ENCODE assay signal across 10 mouse cellular contexts in the genomic region with DNA sequence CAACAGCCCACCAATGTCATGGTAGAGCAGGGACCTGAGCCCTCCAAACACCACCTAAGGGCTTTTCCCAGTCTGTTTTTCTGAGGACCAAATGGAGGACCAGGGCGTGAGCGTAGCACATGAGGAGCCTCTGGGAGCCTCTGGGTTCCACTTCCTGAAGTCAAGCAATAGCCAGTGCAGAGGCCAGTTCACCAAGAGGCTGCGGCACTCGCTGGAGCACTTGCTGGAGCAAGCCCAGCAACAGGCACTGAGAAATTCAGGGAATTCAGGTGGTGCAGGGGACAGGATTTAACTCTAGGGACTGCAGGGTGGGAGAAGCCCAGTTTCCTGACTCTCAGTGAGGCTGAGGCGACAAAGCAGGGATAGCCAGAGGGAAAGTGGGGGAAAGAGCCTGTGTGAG. TPM values are rescaled to one million over a fixed set of nuclear protein-coding genes. Genes with fewer than 3 reads are reported as not detected.
DNase-seq lines count a peak whose midpoint lies in the region; ATAC-seq and TF ChIP-seq lines count a peak whose summit lies in the region.
"Had no signal": no experiment of that assay in that cellular context is flagged by ENCODE, and none has a peak within 500 bp of the region (broad histone marks: within the 10 kb centered on the region; RNA-seq: fewer than 3 reads in every experiment).

No protein-coding gene starts in this region.

- intact Hi-C loops in heart, postnatal 36 days (cut with DNase I) = no loop called here

- 46% methylated on average over 5 of the region's 5 CpGs for WGBS in heart, embryonic 11.5 days (ENCODE audit: insufficient replicate concordance)
- 36% methylated on average over 5 of the region's 5 CpGs for WGBS in lung, postnatal 0 days
- 67% methylated on average over 5 of the region's 5 CpGs for WGBS in intestine, embryonic 15.5 days
- WGBS in stomach, embryonic 14.5 days = 51% methylated on average over 5 of the region's 5 CpGs

- TF ChIP-seq EP300 in lung, postnatal 0 days (IDR thresholded peaks at IDR 0.05) = no peak

- peak overlapping the region; percentile 44; the same call in 1 of the 2 replicates for H3K4me2 ChIP-seq in heart, embryonic 11.5 days
- H3K4me2 ChIP-seq in lung, postnatal 0 days (replicated peaks; ENCODE audit: low read depth, low read length) = no peak overlapping the region
- no peak overlapping the region for H3K4me2 ChIP-seq in intestine, embryonic 15.5 days (replicated peaks)
- no peak overlapping the region for H3K4me2 ChIP-seq in stomach, embryonic 14.5 days (replicated peaks; ENCODE audit: low read depth, low read length)

- H3K9ac ChIP-seq in heart, embryonic 11.5 days (ENCODE audit: low read depth, low read length) = peak overlapping the region; percentile 58
- H3K9ac ChIP-seq in lung, postnatal 0 days (replicated peaks; ENCODE audit: low read depth) = no peak overlapping the region
- H3K9ac ChIP-seq in intestine, embryonic 15.5 days = no peak overlapping the region
- no peak overlapping the region for H3K9ac ChIP-seq in stomach, embryonic 14.5 days (replicated peaks; ENCODE audit: low read depth, low read length)

- peak overlapping the region; percentile 96 for H3K27ac ChIP-seq in heart, embryonic 11.5 days (ENCODE audit: low read depth, low read length)
- H3K27ac ChIP-seq in lung, postnatal 0 days (ENCODE audit: low read length) = peak overlapping the region; percentile 51
- H3K27ac ChIP-seq in intestine, embryonic 15.5 days = peak overlapping the region; percentile 75
- H3K27ac ChIP-seq in stomach, embryonic 14.5 days (ENCODE audit: low read length) = peak overlapping the region; percentile 84

- H3K4me3 ChIP-seq in heart, embryonic 11.5 days (ENCODE audit: low read depth, low read length) = no peak overlapping the region
- no peak overlapping the region for H3K4me3 ChIP-seq in lung, postnatal 0 days (ENCODE audit: low read depth, low read length)
- H3K4me3 ChIP-seq in intestine, embryonic 15.5 days (replicated peaks) = no peak overlapping the region
- no peak overlapping the region for H3K4me3 ChIP-seq in stomach, embryonic 14.5 days (ENCODE audit: low read depth, low read length)

- peaks cover 9% of the 10 kb centered on the region; the same call in 1 of the 2 replicates for H3K36me3 ChIP-seq in heart, embryonic 11.5 days (ENCODE audit: control insufficient read depth, insufficient read depth, low read length)
- H3K36me3 ChIP-seq in lung, postnatal 0 days (ENCODE audit: insufficient read depth, low read length) = peaks cover 8% of the 10 kb centered on the region; the same call in 1 of the 2 replicates
- peaks cover 9% of the 10 kb centered on the region for H3K36me3 ChIP-seq in intestine, embryonic 15.5 days
- H3K36me3 ChIP-seq in stomach, embryonic 14.5 days (ENCODE audit: control insufficient read depth, insufficient read depth, low read length) = peaks cover 22% of the 10 kb centered on the region

- no peak for ATAC-seq in heart, embryonic 11.5 days (replicated peaks; ENCODE audit: insufficient number of reproducible peaks, low FRiP score, low TSS enrichment)
- ATAC-seq in lung, postnatal 0 days = no peak
- no peak for ATAC-seq in intestine, embryonic 15.5 days
- no peak for ATAC-seq in stomach, embryonic 14.5 days (ENCODE audit: insufficient number of reproducible peaks, insufficient read depth, low FRiP score, low read depth)
- ATAC-seq in megakaryocyte progenitor cell, adult 5-6 weeks (replicated peaks; ENCODE audit: poor library complexity) = no peak
- ATAC-seq: CD4-positive, CD25-positive, alpha-beta regulatory T cell, adult 4 months had no signal

- TF ChIP-seq CTCF in lung, postnatal 0 days (IDR thresholded peaks at IDR 0.05) = no peak

- H3K27me3 ChIP-seq in heart, embryonic 11.5 days (ENCODE audit: control insufficient read depth, insufficient read depth, low read length) = no peaks in the 10 kb centered on the region
- H3K27me3 ChIP-seq in lung, postnatal 0 days (replicated peaks; ENCODE audit: insufficient read depth, low read length) = no peaks in the 10 kb centered on the region
- no peaks in the 10 kb centered on the region for H3K27me3 ChIP-seq in intestine, embryonic 15.5 days (replicated peaks)
- H3K27me3 ChIP-seq in stomach, embryonic 14.5 days (ENCODE audit: control insufficient read depth, insufficient read depth, low read length) = no peaks in the 10 kb centered on the region

- H3K9me3 ChIP-seq in heart, embryonic 11.5 days (replicated peaks; ENCODE audit: control insufficient read depth, low read length) = no peaks in the 10 kb centered on the region
- no peaks in the 10 kb centered on the region for H3K9me3 ChIP-seq in lung, postnatal 0 days (ENCODE audit: low read length)
- H3K9me3 ChIP-seq in intestine, embryonic 15.5 days = no peaks in the 10 kb centered on the region
- no peaks in the 10 kb centered on the region for H3K9me3 ChIP-seq in stomach, embryonic 14.5 days (ENCODE audit: control insufficient read depth, low read depth, low read length)

- DNase-seq in heart, postnatal 36 days = no peak
- peak; percentile 25 for DNase-seq in lung, postnatal 0 days (ENCODE audit: low spot score)
- DNase-seq in lung, postnatal 4 days = no peak
- no peak for DNase-seq in layer of hippocampus, adult 11-12 months (ENCODE audit: low spot score)
- DNase-seq: lung, adult 2 months had no signal

- peaks cover 60% of the 10 kb centered on the region for H3K4me1 ChIP-seq in heart, embryonic 11.5 days (ENCODE audit: control insufficient read depth, insufficient read depth, low read length)
- H3K4me1 ChIP-seq in lung, postnatal 0 days (ENCODE audit: insufficient read depth, low read depth, low read length) = peaks cover 19% of the 10 kb centered on the region
- H3K4me1 ChIP-seq in intestine, embryonic 15.5 days (replicated peaks) = peaks cover 20% of the 10 kb centered on the region
- peaks cover 17% of the 10 kb centered on the region for H3K4me1 ChIP-seq in stomach, embryonic 14.5 days (ENCODE audit: control insufficient read depth, insufficient read depth, low read length)

RNA-seq across cellular contexts. Expression of a gene that starts 10.5 kb away (rescaled TPM):
- 11.9 and 13.6 TPM in 2 replicates for polyA plus RNA-seq in heart, embryonic 11.5 days (2014; fragmentation: Nextera tagmentation; extraction: Ambion mirVana)
- total RNA-seq in heart, postnatal 36 days (2021) = 10 to 100 TPM; 39.0 to 50.1 TPM
- polyA plus RNA-seq in lung, postnatal 0 days (2015; fragmentation: Nextera tagmentation; extraction: Ambion mirVana) = 8.4 and 9.1 TPM in 2 replicates
- polyA plus RNA-seq in intestine, embryonic 15.5 days (2015; fragmentation: Nextera tagmentation; extraction: Ambion mirVana) = 8.3 TPM in 2 replicates
- polyA plus RNA-seq in stomach, embryonic 14.5 days (2014; fragmentation: Nextera tagmentation; extraction: Ambion mirVana) = 12.1 and 12.5 TPM in 2 replicates
- 4.8 and 5.6 TPM in 2 replicates for total RNA-seq in megakaryocyte progenitor cell, adult 5-6 weeks (2015)
- 3.6 and 5.5 TPM in 2 replicates for total RNA-seq in megakaryocyte progenitor cell, adult 5-6 weeks (2017)

RNA-seq across cellular contexts. Expression of a gene that starts 23.2 kb away (rescaled TPM):
- 166 and 189 TPM in 2 replicates for polyA plus RNA-seq in heart, embryonic 11.5 days (2014; fragmentation: Nextera tagmentation; extraction: Ambion mirVana)
- total RNA-seq in heart, postnatal 36 days (2021) = 10 to 100 TPM; 71.6 to 72.7 TPM
- polyA plus RNA-seq in lung, postnatal 0 days (2015; fragmentation: Nextera tagmentation; extraction: Ambion mirVana) = 99.3 and 101 TPM in 2 replicates
- 229 and 241 TPM in 2 replicates for polyA plus RNA-seq in intestine, embryonic 15.5 days (2015; fragmentation: Nextera tagmentation; extraction: Ambion mirVana)
- polyA plus RNA-seq in stomach, embryonic 14.5 days (2014; fragmentation: Nextera tagmentation; extraction: Ambion mirVana) = 218 and 224 TPM in 2 replicates
- 192 and 203 TPM in 2 replicates for total RNA-seq in megakaryocyte progenitor cell, adult 5-6 weeks (2015)
- total RNA-seq in megakaryocyte progenitor cell, adult 5-6 weeks (2017) = 259 and 271 TPM in 2 replicates

RNA-seq across cellular contexts. Expression of a gene that starts 35.5 kb away (rescaled TPM):
- 28.2 and 28.7 TPM in 2 replicates for polyA plus RNA-seq in heart, embryonic 11.5 days (2014; fragmentation: Nextera tagmentation; extraction: Ambion mirVana)
- total RNA-seq in heart, postnatal 36 days (2021) = 1 to 10 TPM; 7.7 to 8.1 TPM
- 45.4 and 48.4 TPM in 2 replicates for polyA plus RNA-seq in lung, postnatal 0 days (2015; fragmentation: Nextera tagmentation; extraction: Ambion mirVana)
- 53.5 and 56.2 TPM in 2 replicates for polyA plus RNA-seq in intestine, embryonic 15.5 days (2015; fragmentation: Nextera tagmentation; extraction: Ambion mirVana)
- 42.7 and 44.1 TPM in 2 replicates for polyA plus RNA-seq in stomach, embryonic 14.5 days (2014; fragmentation: Nextera tagmentation; extraction: Ambion mirVana)
- total RNA-seq in megakaryocyte progenitor cell, adult 5-6 weeks (2015) = 16.0 and 17.3 TPM in 2 replicates
- 11.2 and 18.8 TPM in 2 replicates for total RNA-seq in megakaryocyte progenitor cell, adult 5-6 weeks (2017)

RNA-seq across cellular contexts. Expression of a gene that starts 42.6 kb away (rescaled TPM):
- polyA plus RNA-seq in heart, embryonic 11.5 days (2014; fragmentation: Nextera tagmentation; extraction: Ambion mirVana) = 284 and 297 TPM in 2 replicates
- 100 to 1,000 TPM; 132 to 146 TPM for total RNA-seq in heart, postnatal 36 days (2021)
- 243 and 261 TPM in 2 replicates for polyA plus RNA-seq in lung, postnatal 0 days (2015; fragmentation: Nextera tagmentation; extraction: Ambion mirVana)
- polyA plus RNA-seq in intestine, embryonic 15.5 days (2015; fragmentation: Nextera tagmentation; extraction: Ambion mirVana) = 311 and 328 TPM in 2 replicates
- polyA plus RNA-seq in stomach, embryonic 14.5 days (2014; fragmentation: Nextera tagmentation; extraction: Ambion mirVana) = 367 and 376 TPM in 2 replicates
- 76.7 and 114 TPM in 2 replicates for total RNA-seq in megakaryocyte progenitor cell, adult 5-6 weeks (2015)
- total RNA-seq in megakaryocyte progenitor cell, adult 5-6 weeks (2017) = 88.6 and 104 TPM in 2 replicates

RNA-seq across cellular contexts. Expression of a gene that starts 42.8 kb away (rescaled TPM):
- polyA plus RNA-seq in heart, embryonic 11.5 days (2014; fragmentation: Nextera tagmentation; extraction: Ambion mirVana) = 7.1 and 8.2 TPM in 2 replicates
- 1 to 10 TPM; 1.3 to 2.8 TPM for total RNA-seq in heart, postnatal 36 days (2021)
- 29.8 and 30.4 TPM in 2 replicates for polyA plus RNA-seq in lung, postnatal 0 days (2015; fragmentation: Nextera tagmentation; extraction: Ambion mirVana)
- 4.5 and 5.7 TPM in 2 replicates for polyA plus RNA-seq in intestine, embryonic 15.5 days (2015; fragmentation: Nextera tagmentation; extraction: Ambion mirVana)
- polyA plus RNA-seq in stomach, embryonic 14.5 days (2014; fragmentation: Nextera tagmentation; extraction: Ambion mirVana) = 8.7 TPM in 2 replicates
- total RNA-seq in megakaryocyte progenitor cell, adult 5-6 weeks (2015) = 0.99 TPM in 1 of 2 replicates, not detected in the other
- total RNA-seq in megakaryocyte progenitor cell, adult 5-6 weeks (2017) = not detected in 2 replicates
